Mouse (Mus musculus): ENCODE measurements at regions not wholly inside any gene's neighbourhood (a gene's known extent, or its start where the extent isn't known, plus 50 kb on each side); places are given as distances from the start of the nearest gene placed in this dataset.

- no peak for TF ChIP-seq GATA4 (IDR thresholded peaks at IDR 0.05; ENCODE audit: insufficient replicate concordance, low read length)
Observed at GRCm38 (mm10) chr2:64462466-64463114, 364.8 kb upstream of the Fign start.

DNA sequence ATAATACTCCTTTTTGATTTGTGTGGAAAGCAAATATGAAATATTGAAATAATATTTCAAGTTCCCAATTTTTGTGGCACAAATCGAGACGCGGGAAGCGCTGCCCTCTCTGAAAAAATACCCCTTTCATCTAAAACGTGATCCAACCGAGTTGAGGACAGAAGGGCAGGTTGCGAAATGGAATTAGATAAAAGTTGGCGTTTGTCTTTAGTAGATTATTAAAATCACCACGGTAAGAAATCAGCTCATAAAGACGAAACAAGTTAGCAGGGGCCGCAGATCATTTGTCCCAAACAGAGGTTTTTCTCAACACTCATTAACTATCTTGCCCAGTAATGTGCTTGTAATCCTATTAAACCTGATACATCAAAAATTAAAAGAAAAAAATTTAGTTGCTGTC lies 364.2 kb upstream of the Fign start:
- TF ChIP-seq GATA4 (IDR thresholded peaks at IDR 0.05; ENCODE audit: insufficient replicate concordance, low read length) = no peak

DNA sequence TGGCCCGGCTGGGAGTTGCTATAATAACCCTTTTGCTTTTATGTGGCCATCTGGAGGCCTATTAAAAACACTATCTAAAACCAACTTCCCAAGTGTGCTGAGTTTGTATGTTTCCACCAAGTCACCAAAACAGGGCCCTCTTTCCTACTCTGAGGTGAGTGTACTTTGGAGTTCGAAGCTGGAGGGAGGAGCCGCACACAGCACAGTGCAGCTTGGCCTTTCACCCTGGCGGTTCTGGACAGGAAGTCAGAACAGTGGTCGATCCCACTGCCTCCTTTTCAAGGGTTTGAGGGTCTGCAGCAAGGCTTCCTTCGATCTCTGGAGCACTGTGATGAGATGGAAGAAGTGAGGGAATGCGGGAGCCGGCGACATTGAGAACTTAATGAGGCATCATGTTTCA lies 363.8 kb upstream of the Fign start:
- TF ChIP-seq GATA4 (IDR thresholded peaks at IDR 0.05; ENCODE audit: insufficient replicate concordance, low read length) = no peak

DNA sequence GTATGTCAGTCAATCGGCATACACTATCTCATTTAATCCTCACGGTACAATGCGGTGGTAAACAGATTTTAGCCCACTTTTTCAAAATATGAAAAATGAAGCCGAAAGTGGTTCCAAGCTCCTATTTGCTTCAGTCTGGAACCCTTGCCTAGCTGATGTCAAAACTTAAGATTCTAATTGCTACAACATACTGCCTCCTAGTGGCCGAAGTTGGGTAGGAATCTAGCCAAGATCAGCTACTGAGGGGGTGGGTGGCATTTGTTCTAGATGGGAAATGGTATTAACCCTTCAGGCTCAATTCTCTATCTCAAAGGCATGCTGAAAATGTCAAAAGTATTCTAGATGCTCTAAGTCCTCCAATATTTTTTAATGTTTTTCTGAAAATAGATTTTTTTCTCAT lies 360.3 kb upstream of the Fign start:
- no peak for TF ChIP-seq GATA4 (IDR thresholded peaks at IDR 0.05; ENCODE audit: insufficient replicate concordance, low read length)

- no peak for TF ChIP-seq GATA4 (IDR thresholded peaks at IDR 0.05; ENCODE audit: insufficient replicate concordance, low read length)
Observed at GRCm38 (mm10) chr2:64452690-64453089, 354.9 kb upstream of the Fign start.

GRCm38 (mm10) chr2:64451614-64452317 lies 353.9 kb upstream of the Fign start:
- TF ChIP-seq GATA4 (IDR thresholded peaks at IDR 0.05; ENCODE audit: insufficient replicate concordance, low read length) = no peak

GRCm38 (mm10) chr2:64443171-64443570 lies 345.3 kb upstream of the Fign start:
- no peak for TF ChIP-seq GATA4 (IDR thresholded peaks at IDR 0.05; ENCODE audit: insufficient replicate concordance, low read length)

GRCm38 (mm10) chr2:64440961-64441360 lies 343.1 kb upstream of the Fign start:
- peak; percentile 55; the same call in 1 of the 2 replicates for TF ChIP-seq GATA4 (IDR thresholded peaks at IDR 0.05; ENCODE audit: insufficient replicate concordance, low read length)

GRCm38 (mm10) chr2:64413846-64414245 lies 316.0 kb upstream of the Fign start:
- no peak for TF ChIP-seq GATA4 (IDR thresholded peaks at IDR 0.05; ENCODE audit: insufficient replicate concordance, low read length)

DNA sequence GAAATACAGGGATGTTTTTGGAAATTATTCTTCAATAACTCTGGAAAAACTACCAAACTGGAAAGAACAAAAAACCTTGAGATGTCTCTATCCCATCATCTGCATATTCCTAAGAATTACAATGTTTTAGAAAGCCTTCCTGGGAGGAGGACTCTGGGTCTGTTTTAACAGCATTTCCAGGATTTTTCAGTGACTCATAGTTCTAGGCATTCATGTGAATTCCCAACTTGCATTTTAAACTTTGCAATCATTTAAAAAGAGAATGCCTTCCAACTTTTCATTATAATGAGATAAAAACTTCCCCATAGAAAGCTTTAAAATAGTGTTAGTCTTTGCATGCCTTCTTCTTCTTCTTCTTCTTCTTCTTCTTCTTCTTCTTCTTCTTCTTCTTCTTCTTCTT lies 315.4 kb upstream of the Fign start:
- no peak for TF ChIP-seq GATA4 (IDR thresholded peaks at IDR 0.05; ENCODE audit: insufficient replicate concordance, low read length)

DNA sequence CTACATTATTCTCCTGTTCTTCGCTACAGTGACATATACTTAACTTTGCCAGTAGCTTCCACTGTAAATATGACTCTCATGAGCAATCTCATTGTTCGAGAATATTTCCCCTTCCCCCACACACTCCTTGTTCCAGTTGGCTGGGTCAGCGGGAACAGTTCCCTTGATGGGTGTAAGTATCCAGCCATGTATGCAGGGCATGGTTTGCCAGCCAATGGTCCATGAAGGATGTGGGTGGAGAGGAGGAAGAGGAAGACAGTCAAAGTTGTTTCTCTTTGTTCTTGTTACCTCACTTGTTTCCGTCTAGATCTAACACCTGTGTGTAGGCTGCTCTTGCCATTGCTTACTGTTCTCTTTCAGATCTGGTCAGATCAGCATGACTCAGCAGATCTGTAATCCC lies 298.1 kb upstream of the Fign start:
- TF ChIP-seq GATA4 (IDR thresholded peaks at IDR 0.05; ENCODE audit: insufficient replicate concordance, low read length) = no peak

GRCm38 (mm10) chr2:64394619-64395294 lies 296.9 kb upstream of the Fign start:
- TF ChIP-seq GATA4 (IDR thresholded peaks at IDR 0.05; ENCODE audit: insufficient replicate concordance, low read length) = no peak

- no peak for TF ChIP-seq GATA4 (IDR thresholded peaks at IDR 0.05; ENCODE audit: insufficient replicate concordance, low read length)
Observed at GRCm38 (mm10) chr2:64394199-64394598, 296.4 kb upstream of the Fign start.

DNA sequence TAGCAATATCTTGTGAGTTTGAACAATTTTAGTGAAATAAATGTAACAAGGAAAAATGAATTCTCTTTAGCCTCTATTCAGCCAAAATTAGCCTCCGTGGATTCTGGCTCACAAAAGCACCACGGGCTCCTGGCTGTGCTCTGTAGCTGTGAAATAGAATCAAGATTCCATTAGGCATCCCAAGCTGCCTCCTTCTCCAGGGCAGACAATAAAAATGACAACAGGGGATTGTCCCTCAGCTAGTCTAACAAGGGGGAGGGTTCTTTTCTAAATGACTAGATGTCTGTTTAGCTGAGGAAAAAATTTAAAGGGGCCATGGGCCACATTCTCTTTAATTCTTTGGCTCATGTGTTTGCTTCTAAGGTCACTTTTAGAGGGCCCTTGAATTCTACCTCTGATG lies 272.0 kb upstream of the Fign start:
- TF ChIP-seq GATA4 (IDR thresholded peaks at IDR 0.05; ENCODE audit: insufficient replicate concordance, low read length) = no peak

DNA sequence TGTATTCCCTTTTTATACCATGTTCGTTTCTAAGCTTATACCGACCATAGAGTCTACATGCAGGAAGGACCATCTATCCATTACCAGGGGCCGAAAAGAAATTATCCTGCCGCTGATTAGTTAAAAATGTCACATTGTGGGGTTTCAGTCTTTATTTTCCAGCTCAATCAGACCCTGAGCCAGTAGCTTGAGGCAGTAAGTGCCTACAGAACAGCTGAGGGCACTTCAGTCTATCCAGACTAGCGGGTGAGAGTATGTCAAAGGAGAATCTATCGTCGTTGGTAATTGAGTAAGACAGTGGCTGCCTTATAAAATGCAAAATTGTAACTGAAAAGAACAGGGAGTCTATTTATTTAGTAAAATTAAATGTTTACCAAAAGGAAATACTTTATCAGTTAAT lies 269.4 kb upstream of the Fign start:
- no peak for TF ChIP-seq GATA4 (IDR thresholded peaks at IDR 0.05; ENCODE audit: insufficient replicate concordance, low read length)

- TF ChIP-seq GATA4 (IDR thresholded peaks at IDR 0.05; ENCODE audit: insufficient replicate concordance, low read length) = no peak
Observed at GRCm38 (mm10) chr2:64366528-64366927, 268.7 kb upstream of the Fign start.

Measured in liver, adult (tissue).